Mouse (Mus musculus) layer of hippocampus, postnatal 36 days (tissue): ENCODE data around the gene Epm2aip1. TPM values are rescaled to one million over a fixed set of nuclear protein-coding genes. Genes with fewer than 3 reads are reported as not detected.

Experiments
- total RNA-seq, 2 experiments: library from RNA; stranded (reverse); gene quantifications; 2 replicates each; pipeline ENCODE4 v1.2.3; 2021

The Epm2aip1 gene
- total RNA-seq, 2 experiments from 2014 or later: 75.9 to 84.3 TPM

Other genes starting within 250 kb of the Epm2aip1 start
- gene Ccrl2, start 214.4 kb upstream of the Epm2aip1 start, total RNA-seq: under 1 TPM; 0.86 to 0.90 TPM
- 10 to 100 TPM; 35.0 to 39.0 TPM for gene Lrrfip2, start 154.3 kb upstream of the Epm2aip1 start, total RNA-seq
- 10 to 100 TPM; 15.6 to 18.6 TPM for gene Mlh1, start 138 bp upstream of the Epm2aip1 start, total RNA-seq
- gene Trank1, start 39.8 kb downstream of the Epm2aip1 start, total RNA-seq: 100 to 1,000 TPM; 201 to 218 TPM
- gene Dclk3, start 167.2 kb downstream of the Epm2aip1 start, total RNA-seq: 10 to 100 TPM; 16.0 to 16.5 TPM